Mouse (Mus musculus) neutrophil, adult 5-6 weeks (primary cell): ENCODE results near the gene Kcns1. TPM values are rescaled to one million over a fixed set of nuclear protein-coding genes. Genes with fewer than 3 reads are reported as not detected.
"Not testable (repeated sequence)": the region's sequence is repeated elsewhere in the genome, so short reads cannot be mapped to it uniquely, and the experiment has no call there.

Experiments used
- ATAC-seq: fragments of 151-379, 151-347 bp; 2 replicates; pipeline ENCODE4 v1.8.0; 2017; ENCODE audit warnings: mild to moderate bottlenecking, moderate TSS enrichment; ENCODE audit not compliant: insufficient number of reproducible peaks, poor library complexity, low FRiP score, severe bottlenecking; ENCODE audit errors: extremely low read depth
- total RNA-seq: library from RNA; stranded (forward); fragments of 200-1000 nt; gene quantifications from 2 replicates; pipeline ENCODE4 v1.2.3, GENCODE M21; 2017

Gene Kcns1
- total RNA-seq: not detected in 2 replicates

GRCm38 (mm10) chr2:164170902-164171301 lies at the start of gene Kcns1:
Gene Kcns1, minus strand, starts transcription at chr2:164171113.
- no peak for ATAC-seq

GRCm38 (mm10) chr2:164219295-164219694 lies 48.4 kb upstream of the Kcns1 start:
- ATAC-seq: no peak

- no peak for ATAC-seq
These were observed 41.8 kb upstream of the Kcns1 start for GRCm38 (mm10) chr2:164212711-164213110.

- no peak for ATAC-seq
These were observed 40.0 kb upstream of the Kcns1 start for GRCm38 (mm10) chr2:164210892-164211291.

- no peak for ATAC-seq
These were observed 35.8 kb upstream of the Kcns1 start for GRCm38 (mm10) chr2:164206676-164207075.

GRCm38 (mm10) chr2:164206011-164206410 lies 35.1 kb upstream of the Kcns1 start:
- ATAC-seq: not testable (repeated sequence)

GRCm38 (mm10) chr2:164199626-164200327 lies 28.9 kb upstream of the Kcns1 start, which contains the start of gene Wfdc15a:
Gene Wfdc15a, minus strand, starts transcription at chr2:164200130.
- no peak for ATAC-seq

GRCm38 (mm10) chr2:164196700-164196990 lies 25.7 kb upstream of the Kcns1 start:
- no peak for ATAC-seq

- no peak for ATAC-seq
These were observed 25.2 kb upstream of the Kcns1 start for GRCm38 (mm10) chr2:164195971-164196699.

- ATAC-seq: no peak
These were observed 24.2 kb upstream of the Kcns1 start for GRCm38 (mm10) chr2:164194959-164195630.

GRCm38 (mm10) chr2:164192279-164192678 lies 21.4 kb upstream of the Kcns1 start:
- no peak for ATAC-seq

GRCm38 (mm10) chr2:164190576-164190975 lies 19.7 kb upstream of the Kcns1 start, which contains the start of gene Wfdc12:
Gene Wfdc12, minus strand, starts transcription at chr2:164190608.
- no peak for ATAC-seq

- ATAC-seq: peak; percentile 63; the same call in 1 of the 2 replicates
These were observed 17.8 kb upstream of the Kcns1 start for GRCm38 (mm10) chr2:164188722-164189121.

- ATAC-seq: no peak
These were observed 13.3 kb upstream of the Kcns1 start for GRCm38 (mm10) chr2:164184145-164184719.

- no peak for ATAC-seq
These were observed 12.4 kb upstream of the Kcns1 start for GRCm38 (mm10) chr2:164183340-164183739.

GRCm38 (mm10) chr2:164182692-164183255 lies 11.9 kb upstream of the Kcns1 start, which contains the start of gene Wfdc5:
Gene Wfdc5, minus strand, starts transcription at chr2:164182742.
- no peak for ATAC-seq

- ATAC-seq: no peak
These were observed 9.9 kb upstream of the Kcns1 start for GRCm38 (mm10) chr2:164180770-164181169.

GRCm38 (mm10) chr2:164180124-164180523 lies 9.2 kb upstream of the Kcns1 start:
- 0 out of 2 replicates have a peak, but pooled peaks have one; percentile 21 for ATAC-seq

- ATAC-seq: no peak
These were observed 6.9 kb upstream of the Kcns1 start for GRCm38 (mm10) chr2:164177831-164178230.
